Mouse (Mus musculus) neural tube, embryonic 12.5 days (tissue): Measurements from ENCODE around the gene Bax. TPM values are rescaled to one million over a fixed set of nuclear protein-coding genes. Genes with fewer than 3 reads are reported as not detected.

ENCODE experiments used
- ATAC-seq: fragments of 200-750 bp; cut with Nextera tagmentation; 2 replicates; pipeline ENCODE4 v1.8.0; 2017; ENCODE audit warnings: low read depth, mild to moderate bottlenecking, moderate TSS enrichment, moderate library complexity; ENCODE audit not compliant: low FRiP score
- H3K27ac ChIP-seq: fragments of 300-500 bp; sonication (generic); 2 replicates; pipeline ENCODE4 v1.5.1; 2016
- H3K27me3 ChIP-seq: fragments of 300-500 bp; sonication (generic); replicated peaks from 2 replicates; pipeline ENCODE4 v1.6.1; 2016; ENCODE audit warnings: mild to moderate bottlenecking
- H3K36me3 ChIP-seq: fragments of 300-500 bp; sonication (generic); 2 replicates; pipeline ENCODE4 v1.6.1; 2016; ENCODE audit warnings: mild to moderate bottlenecking
- H3K4me1 ChIP-seq: fragments of 300-500 bp; sonication (generic); 2 replicates; pipeline ENCODE4 v1.6.1; 2016
- H3K4me2 ChIP-seq: fragments of 300-500 bp; sonication (generic); replicated peaks from 2 replicates; pipeline ENCODE4 v1.6.1; 2016; ENCODE audit warnings: mild to moderate bottlenecking
- H3K4me3 ChIP-seq: fragments of 300-500 bp; sonication (generic); 2 replicates; pipeline ENCODE4 v1.5.1; 2016
- H3K9ac ChIP-seq: fragments of 300-500 bp; sonication (generic); 2 replicates; pipeline ENCODE4 v1.6.1; 2016; ENCODE audit warnings: mild to moderate bottlenecking
- H3K9me3 ChIP-seq: fragments of 300-500 bp; sonication (generic); 2 replicates; pipeline ENCODE4 v1.6.1; 2016; ENCODE audit warnings: mild to moderate bottlenecking
- WGBS: fragments of 180-500 bp; shearing (Covaris S2); methylation state at CpG from one replicate; pipeline ENCODE4 v1.1.7; 2016; 5-methylcytosine and 5-hydroxymethylcytosine counted together
- microRNA-seq: library from miRNA; unstranded; fragments of <30 nt; microRNA quantifications from one replicate; pipeline ENCODE4, GENCODE M21; 2017
- polyA plus RNA-seq: library from polyadenylated mRNA; unstranded; fragments of >200 nt; fragmentation: Nextera tagmentation; extraction: Ambion mirVana; gene quantifications from 2 replicates; pipeline ENCODE4 v1.2.1, GENCODE M21; 2016

Bax gene
- polyA plus RNA-seq, 1 experiment from 2014 or later, result 262 TPM

- Histone ChIP-seq H3K4me1 (0 out of 2 replicates have a peak, but pooled peaks cover under 1% of the 10 kb centered on the region), H3K27me3 (peaks cover 58% of the 10 kb centered on the region), H3K4me3 (no peak within 1 kb of the TSS), H3K9me3 (no peaks in the 10 kb centered on the region), H3K36me3 (peaks cover 50% of the 10 kb centered on the region), H3K4me2 (no peak within 1 kb of the TSS), H3K27ac (no peak within 1 kb of the TSS), H3K9ac (no peak within 1 kb of the TSS)
- 60% methylated on average over 6 of the region's 6 CpGs for WGBS
- ATAC-seq, result no peak
Measured at GRCm38 (mm10) chr7:45420615-45420919, 46.1 kb downstream of the Bax start, which contains the start of gene Lhb. Gene Lhb (plus strand): TSS chr7:45420820.

GRCm38 (mm10) chr7:45419859-45420614, 46.7 kb downstream of the Bax start:
- no peak overlapping the region for H3K27ac ChIP-seq
- H3K4me2 ChIP-seq, result no peak overlapping the region
- WGBS, result 11% methylated on average over 27 of the region's 27 CpGs
- no peaks in the 10 kb centered on the region for H3K9me3 ChIP-seq
- H3K36me3 ChIP-seq, result peaks cover 47% of the 10 kb centered on the region
- peaks cover 63% of the 10 kb centered on the region for H3K27me3 ChIP-seq
- no peak overlapping the region for H3K9ac ChIP-seq
- H3K4me1 ChIP-seq, result 0 out of 2 replicates have a peak, but pooled peaks cover 3% of the 10 kb centered on the region
- ATAC-seq, result no peak
- no peak overlapping the region for H3K4me3 ChIP-seq

GRCm38 (mm10) chr7:45417962-45418492, 48.7 kb downstream of the Bax start:
- H3K27me3 ChIP-seq, result peaks cover 84% of the 10 kb centered on the region
- no peak for ATAC-seq
- WGBS, result 10% methylated on average over 13 of the region's 13 CpGs

GRCm38 (mm10) chr7:45415636-45416035, 51.1 kb downstream of the Bax start:
- Histone ChIP-seq H3K36me3 (peaks cover 3% of the 10 kb centered on the region), H3K4me2 (peak overlapping the region; percentile 24; the same call in 1 of the 2 replicates), H3K4me1 (peaks cover 16% of the 10 kb centered on the region), H3K9me3 (no peaks in the 10 kb centered on the region), H3K27me3 (peaks cover 96% of the 10 kb centered on the region), H3K9ac (no peak overlapping the region), H3K4me3 (no peak overlapping the region), H3K27ac (no peak overlapping the region)
- no peak for ATAC-seq
- WGBS, result 13% methylated on average over 37 of the region's 37 CpGs

More at GRCm38 (mm10) chr7:45417962-45418492, 48.7 kb downstream of the Bax start:
- Histone ChIP-seq H3K27ac (no peak overlapping the region), H3K4me3 (no peak overlapping the region), H3K4me1 (peaks cover 15% of the 10 kb centered on the region), H3K9ac (no peak overlapping the region), H3K36me3 (peaks cover 27% of the 10 kb centered on the region), H3K4me2 (no peak overlapping the region), H3K9me3 (no peaks in the 10 kb centered on the region)

GRCm38 (mm10) chr7:45414740-45415224, 51.9 kb downstream of the Bax start:
- Histone ChIP-seq H3K4me1 (peaks cover 16% of the 10 kb centered on the region), H3K36me3 (no peaks in the 10 kb centered on the region), H3K4me3 (no peak overlapping the region), H3K4me2 (no peak overlapping the region), H3K9ac (no peak overlapping the region), H3K9me3 (no peaks in the 10 kb centered on the region), H3K27me3 (peaks cover 97% of the 10 kb centered on the region), H3K27ac (no peak overlapping the region)
- 46% methylated on average over 12 of the region's 12 CpGs for WGBS
- no peak for ATAC-seq

- Histone ChIP-seq H3K9ac (peak overlapping the region; percentile 56), H3K27ac (no peak overlapping the region), H3K4me3 (peak overlapping the region; percentile 43), H3K4me1 (peaks cover 16% of the 10 kb centered on the region), H3K36me3 (no peaks in the 10 kb centered on the region), H3K9me3 (no peaks in the 10 kb centered on the region), H3K4me2 (peak overlapping the region; percentile 82), H3K27me3 (peaks cover 97% of the 10 kb centered on the region)
- 0 out of 2 replicates have a peak, but pooled peaks have one; percentile 6 for ATAC-seq
- WGBS, result 1% methylated on average over 27 of the region's 27 CpGs
Measured at GRCm38 (mm10) chr7:45413864-45414739, 52.6 kb downstream of the Bax start.

- WGBS, result 3% methylated on average over 45 of the region's 45 CpGs
- H3K27ac ChIP-seq, result no peak within 1 kb of the TSS
- ATAC-seq, result peak; percentile 35; the same call in 1 of the 2 replicates
Measured at GRCm38 (mm10) chr7:45413113-45413863, 53.4 kb downstream of the Bax start, which contains the start of gene Ntf5. Gene Ntf5 (plus strand): TSS chr7:45413695.

GRCm38 (mm10) chr7:45412421-45412820, 54.3 kb downstream of the Bax start:
- H3K36me3 ChIP-seq, result no peaks in the 10 kb centered on the region
- H3K27me3 ChIP-seq, result peaks cover 97% of the 10 kb centered on the region
- no peak overlapping the region for H3K27ac ChIP-seq
- H3K4me3 ChIP-seq, result no peak overlapping the region
- H3K4me2 ChIP-seq, result no peak overlapping the region
- ATAC-seq, result no peak
- no peaks in the 10 kb centered on the region for H3K9me3 ChIP-seq
- no peak overlapping the region for H3K9ac ChIP-seq
- 92% methylated on average over 2 of the region's 2 CpGs for WGBS
- H3K4me1 ChIP-seq, result peaks cover 16% of the 10 kb centered on the region

More at GRCm38 (mm10) chr7:45413113-45413863, 53.4 kb downstream of the Bax start, which contains the start of gene Ntf5:
- peaks cover 97% of the 10 kb centered on the region for H3K27me3 ChIP-seq
- peak within 1 kb of the TSS; percentile 82 for H3K4me2 ChIP-seq
- H3K9me3 ChIP-seq, result no peaks in the 10 kb centered on the region
- H3K9ac ChIP-seq, result peak within 1 kb of the TSS; percentile 56
- H3K4me1 ChIP-seq, result peaks cover 16% of the 10 kb centered on the region
- H3K36me3 ChIP-seq, result no peaks in the 10 kb centered on the region
- H3K4me3 ChIP-seq, result peak within 1 kb of the TSS; percentile 43

Small RNAs within 50 kb of the gene (microRNA-seq; reads per million reads assigned to microRNA genes)
- gene Gm22133, result not detected

Other genes starting within 250 kb of the Bax start
- gene Cd37, start 227.8 kb downstream of the Bax start, polyA plus RNA-seq, result 1.1 and 1.2 TPM in 2 replicates
- gene Slc6a16, start 225.8 kb downstream of the Bax start, polyA plus RNA-seq, result 0.20 TPM in 1 of 2 replicates, not detected in the other
- not detected in 2 replicates for gene Slc6a21, start 189.4 kb downstream of the Bax start, polyA plus RNA-seq
- gene Trpm4, start 133.1 kb downstream of the Bax start, polyA plus RNA-seq, result 9.6 and 11.0 TPM in 2 replicates
- gene Hrc, start 131.6 kb downstream of the Bax start, polyA plus RNA-seq, result 0.46 and 0.77 TPM in 2 replicates
- gene Ppfia3, start 99.9 kb downstream of the Bax start, polyA plus RNA-seq, result 17.1 and 18.1 TPM in 2 replicates
- 3.5 TPM in 2 replicates for gene Lin7b, start 96.3 kb downstream of the Bax start, polyA plus RNA-seq
- 269 and 286 TPM in 2 replicates for gene Snrnp70, start 71.2 kb downstream of the Bax start, polyA plus RNA-seq
- gene Kcna7, start 61.2 kb downstream of the Bax start, polyA plus RNA-seq, result not detected in 2 replicates
- gene Ntf5, start 53.2 kb downstream of the Bax start, polyA plus RNA-seq, result 0.57 and 0.65 TPM in 2 replicates
- not detected in 2 replicates for gene Lhb, start 46.1 kb downstream of the Bax start, polyA plus RNA-seq
- 31.8 and 32.7 TPM in 2 replicates for gene Gys1, start 32.1 kb downstream of the Bax start, polyA plus RNA-seq
- gene Ruvbl2, start 28.8 kb downstream of the Bax start, polyA plus RNA-seq, result 126 and 127 TPM in 2 replicates
- gene Ftl1, start 7.0 kb downstream of the Bax start, polyA plus RNA-seq, result 5,746 and 6,117 TPM in 2 replicates
- 0.41 and 0.60 TPM in 2 replicates for gene Tulp2, start 15.0 kb upstream of the Bax start, polyA plus RNA-seq
- gene Gm45808, start 19.9 kb upstream of the Bax start, polyA plus RNA-seq, result not detected in 2 replicates
- gene Dhdh, start 21.9 kb upstream of the Bax start, polyA plus RNA-seq, result 2.3 and 2.8 TPM in 2 replicates
- gene Nucb1, start 43.5 kb upstream of the Bax start, polyA plus RNA-seq, result 118 and 119 TPM in 2 replicates
- gene Ppp1r15a, start 59.4 kb upstream of the Bax start, polyA plus RNA-seq, result 19.4 and 20.1 TPM in 2 replicates
- gene Plekha4, start 59.4 kb upstream of the Bax start, polyA plus RNA-seq, result 3.2 and 3.5 TPM in 2 replicates
- gene Hsd17b14, start 88.0 kb upstream of the Bax start, polyA plus RNA-seq, result 0.26 and 0.43 TPM in 2 replicates
- gene Bcat2, start 103.3 kb upstream of the Bax start, polyA plus RNA-seq, result 25.7 and 29.2 TPM in 2 replicates
- not detected in 2 replicates for gene Fgf21, start 148.6 kb upstream of the Bax start, polyA plus RNA-seq
- not detected in 2 replicates for gene Fut1, start 150.4 kb upstream of the Bax start, polyA plus RNA-seq
- 0.23 TPM in 1 of 2 replicates, not detected in the other for gene Izumo1, start 154.9 kb upstream of the Bax start, polyA plus RNA-seq
- 16.5 and 16.8 TPM in 2 replicates for gene Rasip1, start 160.6 kb upstream of the Bax start, polyA plus RNA-seq
- 3.5 and 4.9 TPM in 2 replicates for gene Mamstr, start 173.1 kb upstream of the Bax start, polyA plus RNA-seq
- gene Fut2, start 199.5 kb upstream of the Bax start, polyA plus RNA-seq, result 0.17 and 0.20 TPM in 2 replicates
- gene Ntn5, start 217.1 kb upstream of the Bax start, polyA plus RNA-seq, result 1.2 and 1.7 TPM in 2 replicates
- gene Sec1, start 227.5 kb upstream of the Bax start, polyA plus RNA-seq, result 1.0 and 1.2 TPM in 2 replicates
- gene Car11, start 232.9 kb upstream of the Bax start, polyA plus RNA-seq, result 35.5 and 36.6 TPM in 2 replicates
- gene Dbp, start 238.2 kb upstream of the Bax start, polyA plus RNA-seq, result 4.1 TPM in 2 replicates
- gene Rpl18, start 248.6 kb upstream of the Bax start, polyA plus RNA-seq, result 665 and 700 TPM in 2 replicates